Mouse (Mus musculus): ENCODE data around the gene Cnih3.

Cnih3 gene

GRCm38 (mm10) chr1:181352367-181353199 is at the start of gene Cnih3:
Gene Cnih3 (plus strand): TSS chr1:181352628.
- no peak for DNase-seq (ENCODE audit: low read depth, low spot score)

- DNase-seq (ENCODE audit: low read depth, low spot score): no peak
Measured at GRCm38 (mm10) chr1:181307981-181308380, 44.4 kb upstream of the Cnih3 start.

GRCm38 (mm10) chr1:181310712-181311111 is 41.7 kb upstream of the Cnih3 start:
- no peak for DNase-seq (ENCODE audit: low read depth, low spot score)

GRCm38 (mm10) chr1:181312115-181313045 is 40.0 kb upstream of the Cnih3 start:
- DNase-seq (ENCODE audit: low read depth, low spot score): no peak

- no peak for DNase-seq (ENCODE audit: low read depth, low spot score)
Measured at GRCm38 (mm10) chr1:181313046-181313415, 39.4 kb upstream of the Cnih3 start.

- no peak for DNase-seq (ENCODE audit: low read depth, low spot score)
Measured at GRCm38 (mm10) chr1:181314301-181314700, 38.1 kb upstream of the Cnih3 start.

GRCm38 (mm10) chr1:181315350-181315749 is 37.1 kb upstream of the Cnih3 start:
- DNase-seq (ENCODE audit: low read depth, low spot score): no peak

GRCm38 (mm10) chr1:181316571-181316970 is 35.9 kb upstream of the Cnih3 start:
- no peak for DNase-seq (ENCODE audit: low read depth, low spot score)

GRCm38 (mm10) chr1:181319466-181319865 is 33.0 kb upstream of the Cnih3 start:
- no peak for DNase-seq (ENCODE audit: low read depth, low spot score)

GRCm38 (mm10) chr1:181321149-181321548 is 31.3 kb upstream of the Cnih3 start:
- DNase-seq (ENCODE audit: low read depth, low spot score): no peak

- DNase-seq (ENCODE audit: low read depth, low spot score): no peak
Measured at GRCm38 (mm10) chr1:181323134-181323533, 29.3 kb upstream of the Cnih3 start.

- no peak for DNase-seq (ENCODE audit: low read depth, low spot score)
Measured at GRCm38 (mm10) chr1:181327137-181327536, 25.3 kb upstream of the Cnih3 start.

- DNase-seq (ENCODE audit: low read depth, low spot score): no peak
Measured at GRCm38 (mm10) chr1:181327636-181328420, 24.6 kb upstream of the Cnih3 start.

GRCm38 (mm10) chr1:181329110-181329509 is 23.3 kb upstream of the Cnih3 start:
- DNase-seq (ENCODE audit: low read depth, low spot score): no peak

GRCm38 (mm10) chr1:181332597-181332996 is 19.8 kb upstream of the Cnih3 start:
- no peak for DNase-seq (ENCODE audit: low read depth, low spot score)

- DNase-seq (ENCODE audit: low read depth, low spot score): no peak
Measured at GRCm38 (mm10) chr1:181334329-181335018, 18.0 kb upstream of the Cnih3 start.

GRCm38 (mm10) chr1:181335019-181335365 is 17.4 kb upstream of the Cnih3 start:
- no peak for DNase-seq (ENCODE audit: low read depth, low spot score)

- DNase-seq (ENCODE audit: low read depth, low spot score): no peak
Measured at GRCm38 (mm10) chr1:181335388-181335787, 17.0 kb upstream of the Cnih3 start.

- no peak for DNase-seq (ENCODE audit: low read depth, low spot score)
Measured at GRCm38 (mm10) chr1:181336857-181337256, 15.6 kb upstream of the Cnih3 start.

- no peak for DNase-seq (ENCODE audit: low read depth, low spot score)
Measured at GRCm38 (mm10) chr1:181339106-181339505, 13.3 kb upstream of the Cnih3 start.

- no peak for DNase-seq (ENCODE audit: low read depth, low spot score)
Measured at GRCm38 (mm10) chr1:181345547-181345946, 6.9 kb upstream of the Cnih3 start.

Measured in WW6 (cell line).